Mouse (Mus musculus): ENCODE data around the gene Pip5k1c.

GRCm38 (mm10) chr10:81261025-81261424, 31.7 kb upstream of the Pip5k1c start:
- TF ChIP-seq CTCF (IDR thresholded peaks at IDR 0.05; ENCODE audit: low read depth) (no peak), EP300 (IDR thresholded peaks at IDR 0.05; ENCODE audit: low read depth) (no peak)

Data from heart, postnatal 0 days (tissue).